Mouse (Mus musculus) megakaryocyte, embryonic 14.5 days (primary cell): Measurements from ENCODE around the gene Rps12. TPM values are rescaled to one million over a fixed set of nuclear protein-coding genes. Genes with fewer than 3 reads are reported as not detected.
"Not testable (repeated sequence)": the region's sequence is repeated elsewhere in the genome, so short reads cannot be mapped to it uniquely, and the experiment has no call there.

ENCODE experiments used
- H3K27me3 ChIP-seq: replicated peaks from 2 replicates; pipeline ENCODE3; 2012; ENCODE audit warnings: inconsistent platforms
- H3K36me3 ChIP-seq: replicated peaks from 2 replicates; pipeline ENCODE3; 2012; ENCODE audit warnings: low read length, inconsistent platforms, mixed read lengths
- H3K4me1 ChIP-seq: 2 replicates; pipeline ENCODE4 v1.6.1; 2012; ENCODE audit warnings: inconsistent platforms
- H3K4me3 ChIP-seq: replicated peaks from 2 replicates; pipeline ENCODE3; 2012; ENCODE audit warnings: moderate library complexity, mild to moderate bottlenecking, inconsistent platforms
- H3K9me3 ChIP-seq: 2 replicates; pipeline ENCODE4 v1.6.1; 2012; ENCODE audit warnings: inconsistent platforms
- FLI1 ChIP-seq: IDR thresholded peaks from 2 replicates; pipeline ENCODE4 v1.6.1; 2012; ENCODE audit warnings: low read length, inconsistent platforms, mixed read lengths
- GATA1 ChIP-seq: IDR thresholded peaks from 3 replicates; pipeline ENCODE4 v1.6.1; 2012; ENCODE audit warnings: mixed read lengths, low read length, inconsistent platforms, borderline replicate concordance
- polyA plus RNA-seq: library from polyadenylated mRNA; stranded (reverse); fragments of >175 nt; gene quantifications from 2 replicates; pipeline ENCODE4 v1.2.3, GENCODE M21; 2012; ENCODE audit warnings: low replicate concordance; ENCODE audit not compliant: insufficient read depth

Gene Rps12
- polyA plus RNA-seq, 1 experiment, result 1,237 TPM

DNA sequence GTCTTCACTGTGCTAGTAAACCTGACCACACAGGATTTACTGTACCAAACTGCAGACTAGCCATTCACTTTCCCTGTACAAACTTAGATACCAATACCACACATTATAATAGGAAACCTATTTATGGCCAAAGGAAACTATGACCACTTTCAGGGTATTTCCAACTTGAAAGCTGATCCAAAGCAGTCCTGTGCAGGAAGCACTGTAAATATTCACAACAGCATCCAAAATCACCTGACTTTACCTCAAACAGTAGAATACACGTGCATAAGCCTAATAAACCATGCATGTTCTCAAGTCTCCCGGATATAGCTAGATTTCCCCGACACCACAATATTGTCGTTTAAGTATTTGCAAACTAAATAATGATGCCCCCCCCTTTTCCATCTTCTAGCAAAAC lies 1.0 kb downstream of the Rps12 start:
- no peaks in the 10 kb centered on the region for H3K9me3 ChIP-seq
- H3K4me1 ChIP-seq, result peaks cover 60% of the 10 kb centered on the region
- peak overlapping the region; percentile 93 for H3K4me3 ChIP-seq
- H3K27me3 ChIP-seq, result no peaks in the 10 kb centered on the region
- TF ChIP-seq FLI1, result no peak
- TF ChIP-seq GATA1, result no peak
- H3K36me3 ChIP-seq, result peaks cover 35% of the 10 kb centered on the region

- H3K9me3 ChIP-seq, H3K27me3 ChIP-seq: not testable (repeated sequence)
- Histone ChIP-seq H3K4me3 (peak overlapping the region; percentile 93), H3K4me1 (peaks cover 64% of the 10 kb centered on the region), H3K36me3 (peaks cover 38% of the 10 kb centered on the region)
Measured at GRCm38 (mm10) chr10:23785599-23785998, 1.5 kb downstream of the Rps12 start.

DNA sequence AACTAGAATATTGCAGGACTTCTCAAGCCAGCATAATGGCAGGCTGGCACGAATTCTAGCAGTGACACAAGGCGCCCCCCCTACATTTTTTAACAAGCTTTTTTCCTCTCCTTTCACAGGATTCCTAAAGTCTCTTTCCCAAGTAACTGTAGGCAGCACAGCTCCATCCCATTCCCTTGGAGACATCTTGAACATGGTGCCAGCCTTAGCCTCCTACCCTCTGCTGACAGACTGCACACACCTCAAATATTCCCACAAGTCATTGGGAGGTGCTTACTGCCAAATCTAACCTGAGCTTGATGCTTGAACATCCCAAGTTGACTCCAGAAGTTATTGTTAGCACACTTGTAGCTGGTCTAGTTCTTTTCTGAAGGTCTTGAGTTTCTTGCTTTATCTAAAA lies 3.0 kb downstream of the Rps12 start:
- Histone ChIP-seq H3K4me3 (peak overlapping the region; percentile 51), H3K4me1 (peaks cover 69% of the 10 kb centered on the region), H3K36me3 (peaks cover 42% of the 10 kb centered on the region), H3K27me3 (no peaks in the 10 kb centered on the region), H3K9me3 (no peaks in the 10 kb centered on the region)
- no peak for TF ChIP-seq GATA1
- TF ChIP-seq FLI1, result no peak

GRCm38 (mm10) chr10:23783493-23783884 lies 3.6 kb downstream of the Rps12 start:
- no peak overlapping the region for H3K4me3 ChIP-seq
- H3K9me3 ChIP-seq, result no peaks in the 10 kb centered on the region
- H3K27me3 ChIP-seq, result no peaks in the 10 kb centered on the region
- no peak for TF ChIP-seq FLI1
- no peak for TF ChIP-seq GATA1
- peaks cover 66% of the 10 kb centered on the region for H3K4me1 ChIP-seq
- peaks cover 42% of the 10 kb centered on the region for H3K36me3 ChIP-seq

DNA sequence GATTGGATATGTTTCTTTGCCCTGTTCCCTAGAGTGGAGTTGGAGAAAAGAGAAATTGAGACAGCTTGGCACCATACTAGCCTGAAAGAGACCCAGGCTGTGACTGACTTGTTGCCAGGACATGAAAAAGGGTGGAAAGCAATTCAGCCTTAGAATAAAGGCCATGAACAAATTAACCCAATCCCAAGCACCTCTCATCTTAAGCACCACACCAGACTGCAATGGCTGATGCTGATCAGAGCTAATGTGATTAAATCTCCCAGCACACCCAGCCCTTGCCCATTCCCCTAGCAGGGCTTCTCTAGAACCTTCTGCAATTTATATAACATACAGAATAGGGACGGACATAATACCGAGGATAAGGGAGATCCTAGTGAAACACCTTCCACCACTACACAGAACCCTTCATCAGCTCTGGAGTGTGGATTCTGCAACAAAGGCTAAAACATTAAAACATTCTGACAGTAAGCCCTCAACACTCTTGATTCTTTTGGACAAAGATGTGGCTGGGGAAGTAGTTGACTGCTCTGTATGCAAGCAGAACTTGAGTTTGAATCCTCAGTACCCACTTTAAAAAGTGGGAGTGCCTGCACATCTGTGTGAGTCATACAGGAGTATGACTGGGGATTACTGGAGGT lies 4.1 kb downstream of the Rps12 start:
- Histone ChIP-seq H3K4me1 (peaks cover 61% of the 10 kb centered on the region), H3K9me3 (no peaks in the 10 kb centered on the region), H3K36me3 (peaks cover 42% of the 10 kb centered on the region), H3K4me3 (no peak overlapping the region), H3K27me3 (no peaks in the 10 kb centered on the region)
- no peak for TF ChIP-seq FLI1
- TF ChIP-seq GATA1, result no peak

DNA sequence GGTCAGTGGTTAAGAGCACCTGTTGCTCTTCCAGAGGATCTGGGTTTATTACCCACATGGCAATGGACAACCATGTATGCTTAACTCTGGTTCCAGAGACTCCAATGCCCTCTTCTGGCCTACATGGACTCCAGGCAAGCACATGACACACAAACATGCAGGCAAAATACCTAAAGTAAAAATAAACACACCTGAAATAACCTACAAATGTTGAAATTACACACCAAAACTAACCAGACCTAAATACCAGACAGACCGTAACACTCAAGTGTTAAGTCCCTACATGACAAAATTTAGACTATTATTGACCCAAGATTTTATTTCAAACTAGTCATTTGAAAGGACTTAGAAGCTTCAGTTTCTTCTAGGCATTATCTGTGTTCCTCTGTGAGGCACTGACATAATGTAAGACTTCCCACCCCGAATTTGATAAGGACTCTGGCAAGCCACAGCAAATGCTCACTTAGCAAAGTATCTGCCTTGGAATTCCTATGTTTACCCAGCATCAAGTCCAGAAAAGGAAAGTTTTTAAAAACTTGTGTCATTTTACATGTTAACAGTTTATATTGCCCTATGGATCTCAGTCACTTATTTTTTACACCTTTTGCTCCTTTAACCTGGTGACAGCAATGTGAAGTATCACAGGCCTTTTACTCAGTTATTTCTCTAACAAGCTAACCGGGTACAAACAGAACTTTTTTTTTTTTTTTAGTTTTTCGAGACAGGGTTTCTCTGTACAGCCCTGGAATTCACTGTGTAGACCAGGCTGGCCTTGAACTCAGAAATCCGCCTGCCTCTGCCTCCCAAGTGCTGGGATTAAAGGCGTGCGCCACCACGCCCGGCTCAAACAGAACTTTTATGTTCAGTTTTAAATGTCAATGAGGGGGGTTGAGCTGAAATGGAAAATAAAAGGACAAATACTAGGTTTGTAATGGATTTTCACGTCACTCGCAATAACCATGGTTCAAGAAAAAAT lies 5.0 kb downstream of the Rps12 start:
- Histone ChIP-seq H3K36me3 (peaks cover 42% of the 10 kb centered on the region), H3K4me3 (no peak overlapping the region), H3K27me3 (no peaks in the 10 kb centered on the region), H3K4me1 (peaks cover 60% of the 10 kb centered on the region), H3K9me3 (no peaks in the 10 kb centered on the region)
- TF ChIP-seq GATA1 (no peak), FLI1 (no peak)

- Histone ChIP-seq H3K4me3 (no peak overlapping the region), H3K9me3 (no peaks in the 10 kb centered on the region), H3K27me3 (no peaks in the 10 kb centered on the region), H3K36me3 (peaks cover 38% of the 10 kb centered on the region), H3K4me1 (peaks cover 51% of the 10 kb centered on the region)
- no peak for TF ChIP-seq GATA1
- TF ChIP-seq FLI1, result no peak
Measured at GRCm38 (mm10) chr10:23780539-23781275, 6.4 kb downstream of the Rps12 start.

DNA sequence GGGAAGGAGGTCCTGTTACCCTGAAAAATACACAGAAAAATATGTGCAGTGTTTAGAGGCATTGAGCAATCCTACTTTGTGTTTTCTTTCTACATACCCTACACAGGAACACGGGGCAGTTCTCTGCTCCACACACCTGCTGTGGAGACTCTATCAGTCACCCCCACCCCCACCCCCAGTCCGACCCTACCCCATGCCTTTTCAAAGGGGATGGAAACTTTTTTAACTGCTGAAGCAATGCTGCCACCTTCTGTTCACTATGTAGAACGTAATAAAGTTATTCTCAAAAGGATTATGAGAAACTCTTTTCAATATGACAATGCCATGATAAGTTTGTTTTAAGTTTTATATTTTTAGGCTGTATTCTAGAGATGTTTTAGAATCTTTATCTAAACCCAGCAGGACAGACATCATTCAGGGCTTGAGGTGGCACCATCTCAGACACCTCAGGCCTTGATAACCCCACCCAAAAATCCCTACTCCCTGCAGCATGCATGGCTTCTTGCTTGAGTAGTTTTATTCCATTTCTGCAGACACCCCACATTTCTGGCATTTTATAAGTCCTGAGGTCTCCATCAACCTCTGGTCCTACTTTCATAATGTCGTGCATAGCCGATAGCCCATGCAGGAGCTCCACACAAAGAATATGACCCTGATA lies 9.7 kb downstream of the Rps12 start:
- Histone ChIP-seq H3K9me3 (no peaks in the 10 kb centered on the region), H3K36me3 (peaks cover 8% of the 10 kb centered on the region), H3K27me3 (no peaks in the 10 kb centered on the region), H3K4me1 (peaks cover 22% of the 10 kb centered on the region), H3K4me3 (no peak overlapping the region)
- TF ChIP-seq GATA1 (no peak), FLI1 (no peak)

DNA sequence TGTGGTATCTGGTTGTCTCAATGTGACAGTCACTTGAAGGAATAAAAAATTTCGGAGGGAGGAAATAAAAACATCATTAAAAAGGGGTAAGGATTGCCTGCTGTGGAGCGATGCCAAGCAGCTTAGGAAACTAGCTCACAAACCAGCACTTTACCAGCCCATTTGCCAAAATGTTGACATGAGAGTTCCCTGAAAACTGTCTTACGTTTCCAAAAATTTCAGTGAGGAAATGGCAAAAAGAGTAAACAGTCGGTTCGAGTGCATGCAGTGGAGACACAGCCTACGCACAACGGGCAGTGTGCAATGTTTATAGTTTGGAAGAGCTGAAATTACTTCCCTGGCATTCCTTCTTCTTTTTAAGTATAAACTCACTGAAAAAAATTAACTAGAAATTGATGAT lies 32.9 kb downstream of the Rps12 start:
- Histone ChIP-seq H3K36me3 (no peaks in the 10 kb centered on the region), H3K9me3 (no peaks in the 10 kb centered on the region), H3K27me3 (no peaks in the 10 kb centered on the region), H3K4me1 (peaks cover 17% of the 10 kb centered on the region), H3K4me3 (no peak overlapping the region)
- TF ChIP-seq GATA1 (no peak), FLI1 (no peak)

Other genes with a start within 250 kb of the Rps12 start
- gene Slc18b1, start 9.7 kb upstream of the Rps12 start, polyA plus RNA-seq, result not detected in 2 replicates
- not detected in 2 replicates for gene Vnn3, start 64.2 kb upstream of the Rps12 start, polyA plus RNA-seq
- not detected in 2 replicates for gene Vnn1, start 107.4 kb upstream of the Rps12 start, polyA plus RNA-seq
- not detected in 2 replicates for gene Taar1, start 133.1 kb upstream of the Rps12 start, polyA plus RNA-seq
- not detected in 2 replicates for gene Taar2, start 151.3 kb upstream of the Rps12 start, polyA plus RNA-seq
- gene Taar3, start 162.3 kb upstream of the Rps12 start, polyA plus RNA-seq, result not detected in 2 replicates
- not detected in 2 replicates for gene Taar4, start 173.2 kb upstream of the Rps12 start, polyA plus RNA-seq
- gene Taar5, start 183.4 kb upstream of the Rps12 start, polyA plus RNA-seq, result not detected in 2 replicates
- not detected in 2 replicates for gene Taar6, start 198.4 kb upstream of the Rps12 start, polyA plus RNA-seq
- not detected in 2 replicates for gene Taar7a, start 206.2 kb upstream of the Rps12 start, polyA plus RNA-seq
- gene Taar7b, start 212.7 kb upstream of the Rps12 start, polyA plus RNA-seq, result not detected in 2 replicates
- gene Taar7d, start 239.9 kb upstream of the Rps12 start, polyA plus RNA-seq, result not detected in 2 replicates